Mouse (Mus musculus): ENCODE data around the gene Commd7. TPM values are rescaled to one million over a fixed set of nuclear protein-coding genes. Genes with fewer than 3 reads are reported as not detected.
A peak's percentile ranks its signal among the peaks of the same experiment; 100 is the strongest.
"Not testable (repeated sequence)": the region's sequence is repeated elsewhere in the genome, so short reads cannot be mapped to it uniquely, and the experiment has no call there.

Gene Commd7
- polyA plus RNA-seq (2012; fragmentation: generic; extraction: Trizol): 22.3 TPM

DNA sequence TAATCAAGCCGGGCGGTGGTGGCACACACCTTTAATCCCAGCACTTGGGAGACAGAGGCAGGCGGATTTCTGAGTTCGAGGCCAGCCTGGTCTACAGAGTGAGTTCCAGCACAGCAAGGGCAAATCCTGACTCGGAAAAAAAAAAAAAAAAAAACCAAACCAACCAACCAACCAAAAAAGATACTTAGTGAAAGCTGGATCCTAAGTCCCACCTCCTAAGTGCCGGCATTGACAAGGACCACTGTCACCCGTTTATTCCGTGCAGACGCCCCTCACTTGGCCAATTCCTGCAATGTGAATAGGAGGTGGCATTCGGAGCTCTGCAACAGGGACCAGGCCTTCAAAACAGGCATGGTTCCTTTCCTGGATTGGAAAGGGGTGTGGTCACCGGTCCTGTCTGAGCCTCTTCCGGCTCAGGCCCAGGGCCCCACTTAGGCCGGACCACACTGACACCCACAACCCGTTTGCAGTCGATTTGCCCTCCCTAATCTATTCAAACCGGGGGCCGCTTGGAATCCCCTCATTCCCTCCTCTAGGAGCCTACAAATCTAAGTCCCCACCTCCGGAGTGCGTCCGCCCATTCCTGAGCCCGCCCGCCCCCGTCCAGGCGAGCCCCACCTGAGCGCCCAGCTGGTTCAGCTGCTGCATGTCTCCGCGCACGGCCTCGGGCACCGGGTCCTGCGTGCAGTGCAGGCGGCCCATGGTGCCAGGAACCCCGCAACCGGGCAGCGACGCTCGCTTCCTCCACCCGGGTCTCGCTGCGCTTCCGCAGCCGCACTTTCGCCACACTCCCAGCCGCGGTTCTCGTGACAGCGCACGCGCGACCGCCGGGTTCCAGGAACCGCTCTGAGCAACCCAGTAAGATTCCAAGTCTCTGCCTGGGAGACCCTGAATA lies at the start of gene Commd7:
Gene Commd7 (minus strand): TSS at position 806 of the 895 bp plus-strand sequence.
- Histone ChIP-seq H3K36me3 (ENCODE audit: control insufficient read depth, insufficient read depth) (no peaks in the 10 kb centered on the region), H3K4me2 (ENCODE audit: low read depth) (peak within 1 kb of the TSS; percentile 92), H3K4me3 (peak within 1 kb of the TSS; percentile 62), H3K27me3 (ENCODE audit: control insufficient read depth, insufficient read depth, insufficient read length) (peaks cover 5% of the 10 kb centered on the region), H3K79me2 (ENCODE audit: control insufficient read depth, insufficient read depth) (peaks cover 14% of the 10 kb centered on the region), H3ac (ENCODE audit: control insufficient read depth, insufficient read length) (peak within 1 kb of the TSS; percentile 79)
- TF ChIP-seq SRF (IDR thresholded peaks at IDR 0.05; ENCODE audit: control insufficient read depth, insufficient read length, low read depth): no peak
- no peak for TF ChIP-seq E2F4 (IDR thresholded peaks at IDR 0.05; ENCODE audit: insufficient read depth)
- no peak for TF ChIP-seq USF1 (IDR thresholded peaks at IDR 0.05; ENCODE audit: low read depth)
- no peak for TF ChIP-seq TCF3 (IDR thresholded peaks at IDR 0.05; ENCODE audit: insufficient read length, low read depth)
- no peak for TF ChIP-seq CEBPB (IDR thresholded peaks at IDR 0.05; ENCODE audit: insufficient read depth, poor library complexity, severe bottlenecking)
- peak in 1 of 3 experiments; percentile 42 for TF ChIP-seq MYOG (IDR thresholded peaks at IDR 0.05; ENCODE audit: control insufficient read depth in 1 of 3, insufficient read depth in 1 of 3, insufficient read length in 2 of 3, low read depth in 2 of 3)
- peak; percentile 81 for TF ChIP-seq POLR2AphosphoS2 (IDR thresholded peaks at IDR 0.05; ENCODE audit: insufficient read length, low read depth)
- TF ChIP-seq MAX (IDR thresholded peaks at IDR 0.05; ENCODE audit: low read depth): peak; percentile 15
- no peak for TF ChIP-seq REST (IDR thresholded peaks at IDR 0.05; ENCODE audit: insufficient read depth, insufficient read length)
- TF ChIP-seq MYOD1 (IDR thresholded peaks at IDR 0.05; ENCODE audit: control insufficient read depth in 1 of 3, insufficient read length in 2 of 3, low read depth in 2 of 3): no peak
- TF ChIP-seq TCF12 (IDR thresholded peaks at IDR 0.05; ENCODE audit: insufficient read depth, poor library complexity, severe bottlenecking): no peak
- TF ChIP-seq POLR2A (IDR thresholded peaks at IDR 0.05; ENCODE audit: insufficient read length, low read depth): peak; percentile 77

GRCm38 (mm10) chr2:153679959-153680358 lies 47.4 kb upstream of the Commd7 start:
- Histone ChIP-seq H3K36me3 (ENCODE audit: control insufficient read depth, insufficient read depth) (no peaks in the 10 kb centered on the region), H3K4me3 (no peak overlapping the region), H3ac (ENCODE audit: control insufficient read depth, insufficient read length) (no peak overlapping the region), H3K79me2 (ENCODE audit: control insufficient read depth, insufficient read depth) (no peaks in the 10 kb centered on the region), H3K27me3 (ENCODE audit: control insufficient read depth, insufficient read depth, insufficient read length) (no peaks in the 10 kb centered on the region), H3K4me2 (ENCODE audit: low read depth) (no peak overlapping the region)
- TF ChIP-seq POLR2A (IDR thresholded peaks at IDR 0.05; ENCODE audit: insufficient read length, low read depth) (no peak), E2F4 (IDR thresholded peaks at IDR 0.05; ENCODE audit: insufficient read depth) (no peak), POLR2AphosphoS2 (IDR thresholded peaks at IDR 0.05; ENCODE audit: insufficient read length, low read depth) (no peak), CEBPB (IDR thresholded peaks at IDR 0.05; ENCODE audit: insufficient read depth, poor library complexity, severe bottlenecking) (no peak), TCF12 (IDR thresholded peaks at IDR 0.05; ENCODE audit: insufficient read depth, poor library complexity, severe bottlenecking) (no peak), REST (IDR thresholded peaks at IDR 0.05; ENCODE audit: insufficient read depth, insufficient read length) (no peak), MAX (IDR thresholded peaks at IDR 0.05; ENCODE audit: low read depth) (no peak), MYOG (IDR thresholded peaks at IDR 0.05; ENCODE audit: control insufficient read depth in 1 of 3, insufficient read depth in 1 of 3, insufficient read length in 2 of 3, low read depth in 2 of 3) (no peak), USF1 (IDR thresholded peaks at IDR 0.05; ENCODE audit: low read depth) (no peak), TCF3 (IDR thresholded peaks at IDR 0.05; ENCODE audit: insufficient read length, low read depth) (no peak), SRF (IDR thresholded peaks at IDR 0.05; ENCODE audit: control insufficient read depth, insufficient read length, low read depth) (no peak), MYOD1 (IDR thresholded peaks at IDR 0.05; ENCODE audit: control insufficient read depth in 1 of 3, insufficient read length in 2 of 3, low read depth in 2 of 3) (no peak)

DNA sequence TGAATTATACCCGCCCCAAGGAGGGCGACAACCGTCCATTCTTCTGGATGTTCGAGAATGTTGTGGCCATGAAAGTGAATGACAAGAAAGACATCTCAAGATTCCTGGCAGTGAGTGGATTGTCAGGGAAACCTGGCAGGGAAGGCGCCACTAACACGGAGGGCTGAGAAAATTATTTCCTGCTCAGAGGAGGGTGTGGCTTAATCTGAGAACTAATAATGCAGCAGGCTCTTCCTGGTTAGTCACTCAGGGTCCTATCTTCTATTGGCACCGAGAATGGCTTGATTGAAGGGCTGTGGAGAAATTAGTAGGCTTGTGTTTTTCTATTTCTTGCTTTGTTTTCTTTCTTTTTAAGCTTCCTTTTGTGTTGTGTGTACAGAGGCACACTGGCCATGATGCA lies 45.0 kb upstream of the Commd7 start:
- no peaks in the 10 kb centered on the region for H3K79me2 ChIP-seq (ENCODE audit: control insufficient read depth, insufficient read depth)
- no peak overlapping the region for H3K4me2 ChIP-seq (ENCODE audit: low read depth)
- TF ChIP-seq TCF12 (IDR thresholded peaks at IDR 0.05; ENCODE audit: insufficient read depth, poor library complexity, severe bottlenecking) (no peak), POLR2AphosphoS2 (IDR thresholded peaks at IDR 0.05; ENCODE audit: insufficient read length, low read depth) (no peak), MAX (IDR thresholded peaks at IDR 0.05; ENCODE audit: low read depth) (no peak), MYOG (IDR thresholded peaks at IDR 0.05; ENCODE audit: control insufficient read depth in 1 of 3, insufficient read depth in 1 of 3, insufficient read length in 2 of 3, low read depth in 2 of 3) (no peak), POLR2A (IDR thresholded peaks at IDR 0.05; ENCODE audit: insufficient read length, low read depth) (no peak), SRF (IDR thresholded peaks at IDR 0.05; ENCODE audit: control insufficient read depth, insufficient read length, low read depth) (no peak), MYOD1 (IDR thresholded peaks at IDR 0.05; ENCODE audit: control insufficient read depth in 1 of 3, insufficient read length in 2 of 3, low read depth in 2 of 3) (no peak), E2F4 (IDR thresholded peaks at IDR 0.05; ENCODE audit: insufficient read depth) (no peak), REST (IDR thresholded peaks at IDR 0.05; ENCODE audit: insufficient read depth, insufficient read length) (no peak), TCF3 (IDR thresholded peaks at IDR 0.05; ENCODE audit: insufficient read length, low read depth) (no peak), USF1 (IDR thresholded peaks at IDR 0.05; ENCODE audit: low read depth) (no peak), CEBPB (IDR thresholded peaks at IDR 0.05; ENCODE audit: insufficient read depth, poor library complexity, severe bottlenecking) (no peak)
- H3ac ChIP-seq (ENCODE audit: control insufficient read depth, insufficient read length): no peak overlapping the region
- no peaks in the 10 kb centered on the region for H3K27me3 ChIP-seq (ENCODE audit: control insufficient read depth, insufficient read depth, insufficient read length)
- no peaks in the 10 kb centered on the region for H3K36me3 ChIP-seq (ENCODE audit: control insufficient read depth, insufficient read depth)
- H3K4me3 ChIP-seq: no peak overlapping the region

GRCm38 (mm10) chr2:153676944-153677343 lies 44.4 kb upstream of the Commd7 start:
- no peaks in the 10 kb centered on the region for H3K27me3 ChIP-seq (ENCODE audit: control insufficient read depth, insufficient read depth, insufficient read length)
- no peak overlapping the region for H3K4me3 ChIP-seq
- H3K36me3 ChIP-seq (ENCODE audit: control insufficient read depth, insufficient read depth): no peaks in the 10 kb centered on the region
- no peak overlapping the region for H3K4me2 ChIP-seq (ENCODE audit: low read depth)
- H3K79me2 ChIP-seq (ENCODE audit: control insufficient read depth, insufficient read depth): no peaks in the 10 kb centered on the region
- TF ChIP-seq CEBPB (IDR thresholded peaks at IDR 0.05; ENCODE audit: insufficient read depth, poor library complexity, severe bottlenecking): no peak
- TF ChIP-seq TCF3 (IDR thresholded peaks at IDR 0.05; ENCODE audit: insufficient read length, low read depth): no peak
- TF ChIP-seq TCF12 (IDR thresholded peaks at IDR 0.05; ENCODE audit: insufficient read depth, poor library complexity, severe bottlenecking): no peak
- no peak for TF ChIP-seq E2F4 (IDR thresholded peaks at IDR 0.05; ENCODE audit: insufficient read depth)
- no peak overlapping the region for H3ac ChIP-seq (ENCODE audit: control insufficient read depth, insufficient read length)

DNA sequence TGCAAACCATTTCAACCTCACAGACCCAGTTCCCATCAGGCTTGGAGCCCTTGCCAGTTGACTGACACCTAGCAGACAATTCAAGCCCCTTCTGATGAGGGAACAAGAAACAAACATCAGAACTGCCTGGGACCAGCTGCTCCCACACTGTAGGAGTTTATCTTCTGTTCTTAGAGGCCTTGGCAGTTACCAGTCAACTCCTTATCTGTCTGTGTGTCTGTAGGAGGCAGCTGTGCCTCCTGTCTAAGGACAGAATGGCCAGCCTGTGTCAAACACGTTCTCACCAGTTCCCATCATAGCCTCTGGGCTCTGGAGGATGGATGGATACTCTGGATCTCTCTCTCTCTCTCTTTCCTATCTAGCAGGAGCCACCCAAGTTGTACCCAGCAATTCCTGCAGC lies 42.8 kb upstream of the Commd7 start:
- H3ac ChIP-seq (ENCODE audit: control insufficient read depth, insufficient read length); H3K36me3 ChIP-seq (ENCODE audit: control insufficient read depth, insufficient read depth); H3K79me2 ChIP-seq (ENCODE audit: control insufficient read depth, insufficient read depth); H3K4me2 ChIP-seq (ENCODE audit: low read depth); H3K4me3 ChIP-seq; H3K27me3 ChIP-seq (ENCODE audit: control insufficient read depth, insufficient read depth, insufficient read length): not testable (repeated sequence)

All from myocyte (in vitro differentiated cells).